Mouse (Mus musculus) limb, embryonic 14.5 days (tissue): Measurements from ENCODE around the gene Get4. TPM values are rescaled to one million over a fixed set of nuclear protein-coding genes. Genes with fewer than 3 reads are reported as not detected.

Source experiments
- ATAC-seq: fragments of 200-750 bp; cut with Nextera tagmentation; 2 replicates; pipeline ENCODE4 v1.8.0; 2017; ENCODE audit warnings: low read depth, moderate number of reproducible peaks, moderate TSS enrichment; ENCODE audit not compliant: low FRiP score
- DNase-seq: peaks from one replicate; pipeline ENCODE4 v3.0.0-alpha.2; 2015; ENCODE audit warnings: low spot score
- H3K27ac ChIP-seq: fragments of 300-500 bp; sonication (generic); replicated peaks from 2 replicates; pipeline ENCODE4 v1.5.1; 2014; ENCODE audit warnings: low read depth, mild to moderate bottlenecking, low read length, moderate library complexity, mixed read lengths
- H3K27me3 ChIP-seq: fragments of 300-500 bp; sonication (generic); 2 replicates; pipeline ENCODE4 v1.6.1; 2014; ENCODE audit warnings: low read length, mixed read lengths; ENCODE audit not compliant: control insufficient read depth, insufficient read depth
- H3K36me3 ChIP-seq: fragments of 300-500 bp; sonication (generic); 2 replicates; pipeline ENCODE4 v1.6.1; 2014; ENCODE audit warnings: mild to moderate bottlenecking, low read length, moderate library complexity, mixed read lengths; ENCODE audit not compliant: control insufficient read depth, insufficient read depth
- H3K4me1 ChIP-seq: fragments of 300-500 bp; sonication (generic); 2 replicates; pipeline ENCODE4 v1.6.1; 2014; ENCODE audit warnings: antibody characterized with exemption, low read length, mixed read lengths; ENCODE audit not compliant: control insufficient read depth, insufficient read depth
- H3K4me2 ChIP-seq: fragments of 300-500 bp; sonication (generic); replicated peaks from 2 replicates; pipeline ENCODE4 v1.6.1; 2014; ENCODE audit warnings: low read depth, mild to moderate bottlenecking, low read length, moderate library complexity; ENCODE audit not compliant: severe bottlenecking
- H3K4me3 ChIP-seq: fragments of 300-500 bp; sonication (generic); replicated peaks from 2 replicates; pipeline ENCODE4 v1.5.1; 2014; ENCODE audit warnings: low read length
- H3K9ac ChIP-seq: fragments of 300-500 bp; sonication (generic); 2 replicates; pipeline ENCODE4 v1.6.1; 2014; ENCODE audit warnings: mild to moderate bottlenecking, low read depth, low read length, moderate library complexity; ENCODE audit not compliant: severe bottlenecking
- H3K9me3 ChIP-seq: fragments of 300-500 bp; sonication (generic); 2 replicates; pipeline ENCODE4 v1.6.1; 2016; ENCODE audit warnings: low read length; ENCODE audit not compliant: control insufficient read depth
- POLR2A ChIP-seq: fragments of 200-500 bp; IDR thresholded peaks from 2 replicates; pipeline ENCODE4 v1.8.0; 2012; ENCODE audit warnings: inconsistent platforms, mild to moderate bottlenecking, moderate library complexity, borderline replicate concordance; ENCODE audit not compliant: insufficient read depth, insufficient read length; ENCODE audit errors: extremely low read depth
- WGBS: fragments of 180-500 bp; shearing (Covaris S2); extraction: QIAGEN DNeasy Blood & Tissue Kit; methylation state at CpG from one replicate; pipeline ENCODE4 v1.1.7; 2014; 5-methylcytosine and 5-hydroxymethylcytosine counted together
- polyA plus RNA-seq, 2 experiments: library from polyadenylated mRNA; depleted of rRNA in 1 of 2; stranded (reverse) in 1 of 2; unstranded in 1 of 2; fragments of >200 nt; fragmentation: Nextera tagmentation in 1 of 2; extraction: Ambion mirVana in 1 of 2; gene quantifications; 2 replicates each; pipeline versions ENCODE4 v1.2.1 to v1.2.3; 2012 to 2014

Gene Get4
- polyA plus RNA-seq, 2 experiments = 136 to 152 TPM

- DNase-seq = no peak
- H3K4me2 ChIP-seq = no peak overlapping the region
- no peak overlapping the region for H3K27ac ChIP-seq
- H3K4me1 ChIP-seq = no peaks in the 10 kb centered on the region
- no peaks in the 10 kb centered on the region for H3K9me3 ChIP-seq
- no peak overlapping the region for H3K9ac ChIP-seq
- no peak overlapping the region for H3K4me3 ChIP-seq
- no peaks in the 10 kb centered on the region for H3K27me3 ChIP-seq
- no peak for ATAC-seq
- H3K36me3 ChIP-seq = no peaks in the 10 kb centered on the region
- no peak for TF ChIP-seq POLR2A
- 88% methylated on average over 4 of the region's 4 CpGs for WGBS
These were observed 58.4 kb downstream of the Get4 start for GRCm38 (mm10) chr5:139310477-139310876.

GRCm38 (mm10) chr5:139311822-139312221 is 59.7 kb downstream of the Get4 start:
- Histone ChIP-seq H3K4me3 (no peak overlapping the region), H3K9ac (no peak overlapping the region), H3K4me2 (no peak overlapping the region), H3K27ac (no peak overlapping the region), H3K36me3 (no peaks in the 10 kb centered on the region), H3K9me3 (no peaks in the 10 kb centered on the region), H3K27me3 (no peaks in the 10 kb centered on the region), H3K4me1 (no peaks in the 10 kb centered on the region)
- no peak for TF ChIP-seq POLR2A
- WGBS = 95% methylated on average over 9 of the region's 9 CpGs
- ATAC-seq (no peak), DNase-seq (no peak)

GRCm38 (mm10) chr5:139313536-139313935 is 61.4 kb downstream of the Get4 start:
- ATAC-seq (no peak), DNase-seq (no peak)
- H3K27ac ChIP-seq = no peak overlapping the region
- no peak for TF ChIP-seq POLR2A
- no peak overlapping the region for H3K9ac ChIP-seq
- H3K9me3 ChIP-seq = no peaks in the 10 kb centered on the region
- no peaks in the 10 kb centered on the region for H3K27me3 ChIP-seq
- no peak overlapping the region for H3K4me2 ChIP-seq
- 66% methylated on average over 9 of the region's 9 CpGs for WGBS
- no peaks in the 10 kb centered on the region for H3K36me3 ChIP-seq
- no peak overlapping the region for H3K4me3 ChIP-seq
- no peaks in the 10 kb centered on the region for H3K4me1 ChIP-seq

GRCm38 (mm10) chr5:139314941-139315642 is 63.0 kb downstream of the Get4 start:
- no peaks in the 10 kb centered on the region for H3K4me1 ChIP-seq
- no peak for DNase-seq
- no peak overlapping the region for H3K27ac ChIP-seq
- no peak for TF ChIP-seq POLR2A
- 82% methylated on average over 12 of the region's 12 CpGs for WGBS
- no peak overlapping the region for H3K9ac ChIP-seq
- no peaks in the 10 kb centered on the region for H3K9me3 ChIP-seq
- H3K4me3 ChIP-seq = no peak overlapping the region
- H3K27me3 ChIP-seq = no peaks in the 10 kb centered on the region
- no peak overlapping the region for H3K4me2 ChIP-seq
- no peak for ATAC-seq
- no peaks in the 10 kb centered on the region for H3K36me3 ChIP-seq

- Histone ChIP-seq H3K27me3 (no peaks in the 10 kb centered on the region), H3K4me2 (no peak overlapping the region), H3K36me3 (no peaks in the 10 kb centered on the region), H3K27ac (no peak overlapping the region), H3K4me1 (no peaks in the 10 kb centered on the region), H3K9me3 (no peaks in the 10 kb centered on the region), H3K4me3 (no peak overlapping the region), H3K9ac (no peak overlapping the region)
- ATAC-seq = no peak
- DNase-seq = no peak
- TF ChIP-seq POLR2A = no peak
- 71% methylated on average over 6 of the region's 6 CpGs for WGBS
These were observed 65.0 kb downstream of the Get4 start for GRCm38 (mm10) chr5:139316982-139317675.
